Mouse (Mus musculus) hindbrain, embryonic 10.5 days (tissue): ENCODE measurements around the gene Vat1l. TPM values are rescaled to one million over a fixed set of nuclear protein-coding genes. Genes with fewer than 3 reads are reported as not detected.

Experiments used
- DNase-seq: peaks from one replicate; pipeline ENCODE4 v3.0.0-alpha.2; 2017; ENCODE audit warnings: low spot score
- H3K27ac ChIP-seq: fragments of 300-500 bp; sonication (generic); 2 replicates; pipeline ENCODE4 v1.5.1; 2016; ENCODE audit warnings: mild to moderate bottlenecking, moderate library complexity
- H3K27me3 ChIP-seq: fragments of 300-500 bp; sonication (generic); 2 replicates; pipeline ENCODE4 v1.6.1; 2016; ENCODE audit warnings: mild to moderate bottlenecking; ENCODE audit not compliant: poor library complexity, insufficient read depth, severe bottlenecking
- H3K36me3 ChIP-seq: fragments of 300-500 bp; sonication (generic); 2 replicates; pipeline ENCODE4 v1.6.1; 2016; ENCODE audit warnings: mild to moderate bottlenecking, moderate library complexity
- H3K4me1 ChIP-seq: fragments of 300-500 bp; sonication (generic); replicated peaks from 2 replicates; pipeline ENCODE4 v1.6.1; 2016; ENCODE audit warnings: mild to moderate bottlenecking
- H3K4me3 ChIP-seq: fragments of 300-500 bp; sonication (generic); 2 replicates; pipeline ENCODE4 v1.5.1; 2016; ENCODE audit warnings: mild to moderate bottlenecking, moderate library complexity
- H3K9me3 ChIP-seq: fragments of 300-500 bp; sonication (generic); 2 replicates; pipeline ENCODE4 v1.6.1; 2016; ENCODE audit warnings: mild to moderate bottlenecking, moderate library complexity
- WGBS: fragments of 180-500 bp; shearing (Covaris S2); methylation state at CpG from one replicate; pipeline ENCODE4 v1.1.7; 2016; 5-methylcytosine and 5-hydroxymethylcytosine counted together
- polyA plus RNA-seq: library from polyadenylated mRNA; unstranded; fragments of >200 nt; fragmentation: Nextera tagmentation; extraction: Ambion mirVana; gene quantifications from 2 replicates; pipeline ENCODE4 v1.2.1, GENCODE M21; 2016

Gene Vat1l
- 10.9 and 11.9 TPM in 2 replicates for polyA plus RNA-seq

- Histone ChIP-seq H3K36me3 (no peaks in the 10 kb centered on the region), H3K4me1 (peaks cover 31% of the 10 kb centered on the region), H3K27ac (peak within 1 kb of the TSS; percentile 83), H3K4me3 (peak within 1 kb of the TSS; percentile 71), H3K27me3 (peaks cover 25% of the 10 kb centered on the region), H3K9me3 (no peaks in the 10 kb centered on the region)
- DNase-seq: peak; percentile 74
- WGBS: under 1% methylated on average over 39 of the region's 39 CpGs
Measured at GRCm38 (mm10) chr8:114205221-114205901, at the start of gene Vat1l. TSS of gene Vat1l (plus strand) at chr8:114205612.

- Histone ChIP-seq H3K4me1 (no peaks in the 10 kb centered on the region), H3K27me3 (no peaks in the 10 kb centered on the region), H3K9me3 (no peaks in the 10 kb centered on the region), H3K27ac (no peak overlapping the region), H3K4me3 (no peak overlapping the region), H3K36me3 (no peaks in the 10 kb centered on the region)
- 76% methylated on average over 2 of the region's 2 CpGs for WGBS
- DNase-seq: no peak
Measured at GRCm38 (mm10) chr8:114158586-114158985, 46.8 kb upstream of the Vat1l start.

- H3K9me3 ChIP-seq: no peaks in the 10 kb centered on the region
- H3K27ac ChIP-seq: no peak overlapping the region
- DNase-seq: no peak
- H3K36me3 ChIP-seq: no peaks in the 10 kb centered on the region
- no peak overlapping the region for H3K4me3 ChIP-seq
- 83% methylated on average over 3 of the region's 3 CpGs for WGBS
- H3K27me3 ChIP-seq: no peaks in the 10 kb centered on the region
- no peaks in the 10 kb centered on the region for H3K4me1 ChIP-seq
Measured at GRCm38 (mm10) chr8:114159666-114160065, 45.7 kb upstream of the Vat1l start.

- H3K4me3 ChIP-seq: no peak overlapping the region
- H3K9me3 ChIP-seq: no peaks in the 10 kb centered on the region
- H3K27me3 ChIP-seq: no peaks in the 10 kb centered on the region
- no peak for DNase-seq
- WGBS: 89% methylated on average over 3 of the region's 3 CpGs
- H3K4me1 ChIP-seq: no peaks in the 10 kb centered on the region
- no peak overlapping the region for H3K27ac ChIP-seq
- H3K36me3 ChIP-seq: no peaks in the 10 kb centered on the region
Measured at GRCm38 (mm10) chr8:114163871-114164270, 41.5 kb upstream of the Vat1l start.

GRCm38 (mm10) chr8:114164444-114165096, 40.8 kb upstream of the Vat1l start:
- DNase-seq: no peak
- Histone ChIP-seq H3K4me1 (no peaks in the 10 kb centered on the region), H3K27ac (no peak overlapping the region), H3K27me3 (no peaks in the 10 kb centered on the region), H3K4me3 (no peak overlapping the region), H3K9me3 (no peaks in the 10 kb centered on the region), H3K36me3 (no peaks in the 10 kb centered on the region)
- WGBS: 88% methylated on average over 6 of the region's 6 CpGs

- 70% methylated on average over 2 of the region's 2 CpGs for WGBS
- DNase-seq: no peak
- H3K27ac ChIP-seq: no peak overlapping the region
Measured at GRCm38 (mm10) chr8:114165741-114166140, 39.7 kb upstream of the Vat1l start.

GRCm38 (mm10) chr8:114176721-114177120, 28.7 kb upstream of the Vat1l start:
- DNase-seq: no peak
- 67% methylated on average over 3 of the region's 3 CpGs for WGBS
- H3K4me3 ChIP-seq: no peak overlapping the region

More at GRCm38 (mm10) chr8:114165741-114166140, 39.7 kb upstream of the Vat1l start:
- H3K27me3 ChIP-seq: no peaks in the 10 kb centered on the region
- no peak overlapping the region for H3K4me3 ChIP-seq
- no peaks in the 10 kb centered on the region for H3K9me3 ChIP-seq
- no peaks in the 10 kb centered on the region for H3K36me3 ChIP-seq
- no peaks in the 10 kb centered on the region for H3K4me1 ChIP-seq

GRCm38 (mm10) chr8:114193334-114193733, 12.1 kb upstream of the Vat1l start:
- no peak overlapping the region for H3K27ac ChIP-seq
- H3K27me3 ChIP-seq: no peaks in the 10 kb centered on the region
- 90% methylated on average over 5 of the region's 5 CpGs for whole genome bisulfite sequencing
- no peak overlapping the region for H3K4me3 ChIP-seq
- H3K4me1 ChIP-seq: no peaks in the 10 kb centered on the region
- DNase-seq: no peak
- H3K36me3 ChIP-seq: no peaks in the 10 kb centered on the region
- H3K9me3 ChIP-seq: no peaks in the 10 kb centered on the region

More at GRCm38 (mm10) chr8:114176721-114177120, 28.7 kb upstream of the Vat1l start:
- no peaks in the 10 kb centered on the region for H3K4me1 ChIP-seq
- H3K27me3 ChIP-seq: no peaks in the 10 kb centered on the region
- H3K36me3 ChIP-seq: no peaks in the 10 kb centered on the region
- no peaks in the 10 kb centered on the region for H3K9me3 ChIP-seq
- H3K27ac ChIP-seq: no peak overlapping the region

- Histone ChIP-seq H3K27me3 (peaks cover 6% of the 10 kb centered on the region), H3K4me1 (no peaks in the 10 kb centered on the region), H3K36me3 (no peaks in the 10 kb centered on the region), H3K4me3 (no peak overlapping the region), H3K27ac (no peak overlapping the region), H3K9me3 (no peaks in the 10 kb centered on the region)
- DNase-seq: no peak
- 71% methylated on average over 2 of the region's 2 CpGs for WGBS
Measured at GRCm38 (mm10) chr8:114198990-114199389, 6.4 kb upstream of the Vat1l start.

- peaks cover 4% of the 10 kb centered on the region; the same call in 1 of the 2 replicates for H3K9me3 ChIP-seq
- peaks cover 25% of the 10 kb centered on the region for H3K27me3 ChIP-seq
- H3K4me1 ChIP-seq: peaks cover 31% of the 10 kb centered on the region
- peak overlapping the region; percentile 71 for H3K4me3 ChIP-seq
- peaks cover 9% of the 10 kb centered on the region for H3K36me3 ChIP-seq
- no peak for DNase-seq
- WGBS: 4% methylated on average over 8 of the region's 8 CpGs
- no peak overlapping the region for H3K27ac ChIP-seq
Measured at GRCm38 (mm10) chr8:114206421-114206983, 1.1 kb downstream of the Vat1l start.

GRCm38 (mm10) chr8:114207026-114207425, 1.6 kb downstream of the Vat1l start:
- Histone ChIP-seq H3K4me3 (peak overlapping the region; percentile 71), H3K4me1 (peaks cover 31% of the 10 kb centered on the region), H3K9me3 (peaks cover 5% of the 10 kb centered on the region; the same call in 1 of the 2 replicates), H3K27me3 (peaks cover 25% of the 10 kb centered on the region), H3K36me3 (peaks cover 14% of the 10 kb centered on the region), H3K27ac (no peak overlapping the region)
- DNase-seq: no peak
- WGBS: 65% methylated on average over 4 of the region's 4 CpGs

- WGBS: 91% methylated on average over 3 of the region's 3 CpGs
- DNase-seq: no peak
- H3K4me1 ChIP-seq: no peaks in the 10 kb centered on the region
- no peaks in the 10 kb centered on the region for H3K27me3 ChIP-seq
- H3K36me3 ChIP-seq: no peaks in the 10 kb centered on the region
- H3K27ac ChIP-seq: no peak overlapping the region
- H3K4me3 ChIP-seq: no peak overlapping the region
- H3K9me3 ChIP-seq: no peaks in the 10 kb centered on the region
Measured at GRCm38 (mm10) chr8:114220779-114221178, 15.4 kb downstream of the Vat1l start.

- Histone ChIP-seq H3K4me3 (no peak overlapping the region), H3K27ac (no peak overlapping the region), H3K9me3 (no peaks in the 10 kb centered on the region), H3K27me3 (no peaks in the 10 kb centered on the region), H3K4me1 (no peaks in the 10 kb centered on the region), H3K36me3 (no peaks in the 10 kb centered on the region)
- WGBS: 91% methylated on average over 2 of the region's 2 CpGs
- DNase-seq: no peak
Measured at GRCm38 (mm10) chr8:114222001-114222400, 16.6 kb downstream of the Vat1l start.
